Mouse (Mus musculus) G1E (cell line): Measurements from ENCODE around the gene Clns1a.

Experiments
- CTCF ChIP-seq: IDR thresholded peaks from 2 replicates; pipeline ENCODE4 v1.5.1; 2012; ENCODE audit warnings: low read depth, low read length, inconsistent platforms, mixed read lengths
- GATA1 ChIP-seq: IDR thresholded peaks from 2 replicates; pipeline ENCODE4 v1.6.1; 2012; ENCODE audit warnings: borderline replicate concordance, low read length, inconsistent platforms, mixed read lengths

GRCm38 (mm10) chr7:97767841-97768240 is 71.4 kb downstream of the Clns1a start:
- TF ChIP-seq CTCF: no peak
- no peak for TF ChIP-seq GATA1
